Mouse (Mus musculus) kidney, embryonic 16.5 days (tissue): ENCODE data around the gene Cldn3. TPM values are rescaled to one million over a fixed set of nuclear protein-coding genes. Genes with fewer than 3 reads are reported as not detected.
A peak's percentile ranks its signal among the peaks of the same experiment; 100 is the strongest.
"Not testable (repeated sequence)": the region's sequence is repeated elsewhere in the genome, so short reads cannot be mapped to it uniquely, and the experiment has no call there.

Source experiments
- ATAC-seq: fragments of 200-750 bp; cut with Nextera tagmentation; 2 replicates; pipeline ENCODE4 v1.8.0; 2017; ENCODE audit warnings: moderate TSS enrichment; ENCODE audit not compliant: low FRiP score, low TSS enrichment
- H3K27ac ChIP-seq: fragments of 300-500 bp; sonication (generic); 2 replicates; pipeline ENCODE4 v1.5.1; 2014; ENCODE audit warnings: low read length
- H3K27me3 ChIP-seq: fragments of 300-500 bp; sonication (generic); 2 replicates; pipeline ENCODE4 v1.6.1; 2014; ENCODE audit warnings: low read length, control low read depth, mixed read lengths; ENCODE audit not compliant: insufficient read depth
- H3K36me3 ChIP-seq: fragments of 300-500 bp; sonication (generic); 2 replicates; pipeline ENCODE4 v1.6.1; 2014; ENCODE audit warnings: low read length, control low read depth, mixed read lengths; ENCODE audit not compliant: insufficient read depth
- H3K4me1 ChIP-seq: fragments of 300-500 bp; sonication (generic); 2 replicates; pipeline ENCODE4 v1.6.1; 2014; ENCODE audit warnings: low read length, control low read depth, mixed read lengths; ENCODE audit not compliant: insufficient read depth
- H3K4me2 ChIP-seq: fragments of 300-500 bp; sonication (generic); replicated peaks from 2 replicates; pipeline ENCODE4 v1.6.1; 2014; ENCODE audit warnings: low read depth, low read length
- H3K4me3 ChIP-seq: fragments of 300-500 bp; sonication (generic); 2 replicates; pipeline ENCODE4 v1.5.1; 2014; ENCODE audit warnings: mild to moderate bottlenecking, low read length
- H3K9ac ChIP-seq: fragments of 300-500 bp; sonication (generic); replicated peaks from 2 replicates; pipeline ENCODE4 v1.6.1; 2014; ENCODE audit warnings: low read length
- H3K9me3 ChIP-seq: fragments of 300-500 bp; sonication (generic); 2 replicates; pipeline ENCODE4 v1.6.1; 2016; ENCODE audit warnings: low read length, control low read depth
- WGBS: fragments of 180-500 bp; shearing (Covaris S2); extraction: QIAGEN DNeasy Blood & Tissue Kit; methylation state at CpG from one replicate; pipeline ENCODE4 v1.1.7; 2014; 5-methylcytosine and 5-hydroxymethylcytosine counted together
- polyA plus RNA-seq: library from polyadenylated mRNA; unstranded; fragments of >200 nt; fragmentation: Nextera tagmentation; extraction: Ambion mirVana; gene quantifications from 2 replicates; pipeline ENCODE4 v1.2.1, GENCODE M21; 2015

Gene Cldn3
- 67.7 and 69.2 TPM in 2 replicates for polyA plus RNA-seq

DNA sequence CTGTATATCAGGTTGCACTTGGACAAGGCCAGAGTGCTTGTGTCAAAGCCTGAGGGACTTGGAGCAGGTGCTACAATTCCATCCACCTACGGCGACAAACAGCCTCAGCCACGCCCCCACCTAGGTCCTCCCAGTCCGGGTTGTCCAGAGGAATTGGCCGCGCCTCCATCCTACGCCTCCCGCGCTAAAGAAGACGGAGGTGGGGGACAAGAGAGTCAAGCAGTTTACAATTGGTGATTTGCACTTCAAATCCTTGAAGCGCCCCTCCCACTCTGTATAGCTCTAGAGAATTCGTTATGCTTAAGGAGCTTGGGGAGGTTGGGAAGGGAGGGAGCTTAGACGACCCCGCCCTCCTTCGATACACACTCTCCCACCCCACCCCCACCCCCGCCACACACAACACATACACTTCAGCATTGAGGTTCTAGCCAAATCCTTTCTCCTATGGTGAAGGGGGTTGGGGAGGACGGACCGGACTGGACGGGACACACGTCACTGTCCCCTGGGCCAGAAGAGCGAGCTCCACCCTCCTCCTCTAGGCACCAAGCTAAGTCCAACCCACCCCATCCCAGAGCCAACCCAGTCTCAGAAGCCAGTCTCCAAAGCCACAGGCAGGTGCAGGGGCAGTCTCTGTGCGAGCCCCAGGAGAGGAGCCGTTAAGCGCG lies at the start of gene Cldn3:
Gene Cldn3, plus strand, starts transcription at position 582 of the 665 bp plus-strand sequence.
- H3K4me1 ChIP-seq: peaks cover 19% of the 10 kb centered on the region
- H3K9ac ChIP-seq: peak within 1 kb of the TSS; percentile 59
- no peaks in the 10 kb centered on the region for H3K9me3 ChIP-seq
- H3K4me3 ChIP-seq: peak within 1 kb of the TSS; percentile 47
- peak; percentile 92 for ATAC-seq
- no peaks in the 10 kb centered on the region for H3K36me3 ChIP-seq
- H3K4me2 ChIP-seq: peak within 1 kb of the TSS; percentile 54
- H3K27me3 ChIP-seq: peaks cover 48% of the 10 kb centered on the region
- peak within 1 kb of the TSS; percentile 85 for H3K27ac ChIP-seq
- WGBS: 1% methylated on average over 25 of the region's 25 CpGs

GRCm38 (mm10) chr5:134936626-134937185 lies 49.3 kb upstream of the Cldn3 start:
- H3K4me3 ChIP-seq: no peak overlapping the region
- 0 out of 2 replicates have a peak, but pooled peaks cover 6% of the 10 kb centered on the region for H3K4me1 ChIP-seq
- H3K9me3 ChIP-seq: no peaks in the 10 kb centered on the region
- H3K36me3 ChIP-seq: peaks cover 3% of the 10 kb centered on the region; the same call in 1 of the 2 replicates
- no peak overlapping the region for H3K9ac ChIP-seq
- no peak overlapping the region for H3K27ac ChIP-seq
- ATAC-seq: no peak
- WGBS: 96% methylated on average over 6 of the region's 6 CpGs
- no peaks in the 10 kb centered on the region for H3K27me3 ChIP-seq
- no peak overlapping the region for H3K4me2 ChIP-seq

- WGBS: 57% methylated on average over 3 of the region's 3 CpGs
- no peak for ATAC-seq
- H3K27ac ChIP-seq: no peak overlapping the region
Measured at GRCm38 (mm10) chr5:134939069-134939468, 46.9 kb upstream of the Cldn3 start.

DNA sequence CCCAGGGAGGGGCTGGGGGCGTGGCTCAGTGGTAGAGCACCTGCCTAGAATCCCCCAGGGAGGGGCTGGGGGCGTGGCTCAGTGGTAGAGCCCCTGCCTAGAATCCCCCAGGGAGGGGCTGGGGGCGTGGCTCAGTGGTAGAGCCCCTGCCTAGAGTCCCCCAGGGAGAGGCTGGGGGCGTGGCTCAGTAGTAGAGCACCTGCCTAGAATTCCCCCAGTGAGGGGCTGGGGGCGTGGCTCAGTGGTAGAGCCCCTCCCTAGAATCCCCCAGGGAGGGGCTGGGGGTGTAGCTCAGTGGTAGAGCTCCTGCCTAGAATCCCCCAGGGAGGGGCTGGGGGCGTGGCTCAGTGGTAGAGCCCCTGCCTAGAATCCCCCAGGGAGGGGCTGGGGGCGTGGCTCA lies 46.5 kb upstream of the Cldn3 start:
- H3K9me3 ChIP-seq, H3K27ac ChIP-seq, H3K4me3 ChIP-seq, H3K4me1 ChIP-seq, H3K4me2 ChIP-seq, H3K27me3 ChIP-seq, H3K36me3 ChIP-seq, H3K9ac ChIP-seq, ATAC-seq: not testable (repeated sequence)
- WGBS: 87% methylated on average over 2 of the region's 7 CpGs

More at GRCm38 (mm10) chr5:134939069-134939468, 46.9 kb upstream of the Cldn3 start:
- H3K4me2 ChIP-seq: no peak overlapping the region
- H3K4me1 ChIP-seq: peaks cover 3% of the 10 kb centered on the region; the same call in 1 of the 2 replicates
- peaks cover 3% of the 10 kb centered on the region; the same call in 1 of the 2 replicates for H3K36me3 ChIP-seq
- H3K9ac ChIP-seq: no peak overlapping the region
- H3K27me3 ChIP-seq: no peaks in the 10 kb centered on the region
- no peaks in the 10 kb centered on the region for H3K9me3 ChIP-seq
- no peak overlapping the region for H3K4me3 ChIP-seq

GRCm38 (mm10) chr5:134941472-134942209 lies 44.4 kb upstream of the Cldn3 start:
- H3K27me3 ChIP-seq: peaks cover 14% of the 10 kb centered on the region
- no peak overlapping the region for H3K9ac ChIP-seq
- WGBS: 63% methylated on average over 14 of the region's 14 CpGs
- peak overlapping the region; percentile 77 for H3K27ac ChIP-seq
- H3K36me3 ChIP-seq: no peaks in the 10 kb centered on the region
- H3K4me3 ChIP-seq: no peak overlapping the region
- no peak overlapping the region for H3K4me2 ChIP-seq
- ATAC-seq: peak; percentile 66; the same call in 1 of the 2 replicates
- H3K4me1 ChIP-seq: peaks cover 6% of the 10 kb centered on the region; the same call in 1 of the 2 replicates
- no peaks in the 10 kb centered on the region for H3K9me3 ChIP-seq

GRCm38 (mm10) chr5:134942740-134943139 lies 43.3 kb upstream of the Cldn3 start:
- peaks cover 15% of the 10 kb centered on the region for H3K4me1 ChIP-seq
- no peak overlapping the region for H3K4me3 ChIP-seq
- no peak overlapping the region for H3K9ac ChIP-seq
- H3K36me3 ChIP-seq: no peaks in the 10 kb centered on the region
- no peaks in the 10 kb centered on the region for H3K9me3 ChIP-seq
- 66% methylated on average over 2 of the region's 2 CpGs for WGBS
- H3K4me2 ChIP-seq: no peak overlapping the region
- peaks cover 19% of the 10 kb centered on the region for H3K27me3 ChIP-seq
- no peak for ATAC-seq
- H3K27ac ChIP-seq: peak overlapping the region; percentile 77

- WGBS: 76% methylated on average over 5 of the region's 5 CpGs
- ATAC-seq: no peak
- Histone ChIP-seq H3K27ac (no peak overlapping the region), H3K9ac (no peak overlapping the region), H3K4me3 (0 out of 2 replicates have a peak overlapping the region, but pooled peaks have one; percentile 49), H3K27me3 (peaks cover 19% of the 10 kb centered on the region), H3K9me3 (no peaks in the 10 kb centered on the region), H3K4me1 (peaks cover 16% of the 10 kb centered on the region), H3K36me3 (no peaks in the 10 kb centered on the region), H3K4me2 (peak overlapping the region; percentile 29)
Measured at GRCm38 (mm10) chr5:134944179-134944578, 41.8 kb upstream of the Cldn3 start.

DNA sequence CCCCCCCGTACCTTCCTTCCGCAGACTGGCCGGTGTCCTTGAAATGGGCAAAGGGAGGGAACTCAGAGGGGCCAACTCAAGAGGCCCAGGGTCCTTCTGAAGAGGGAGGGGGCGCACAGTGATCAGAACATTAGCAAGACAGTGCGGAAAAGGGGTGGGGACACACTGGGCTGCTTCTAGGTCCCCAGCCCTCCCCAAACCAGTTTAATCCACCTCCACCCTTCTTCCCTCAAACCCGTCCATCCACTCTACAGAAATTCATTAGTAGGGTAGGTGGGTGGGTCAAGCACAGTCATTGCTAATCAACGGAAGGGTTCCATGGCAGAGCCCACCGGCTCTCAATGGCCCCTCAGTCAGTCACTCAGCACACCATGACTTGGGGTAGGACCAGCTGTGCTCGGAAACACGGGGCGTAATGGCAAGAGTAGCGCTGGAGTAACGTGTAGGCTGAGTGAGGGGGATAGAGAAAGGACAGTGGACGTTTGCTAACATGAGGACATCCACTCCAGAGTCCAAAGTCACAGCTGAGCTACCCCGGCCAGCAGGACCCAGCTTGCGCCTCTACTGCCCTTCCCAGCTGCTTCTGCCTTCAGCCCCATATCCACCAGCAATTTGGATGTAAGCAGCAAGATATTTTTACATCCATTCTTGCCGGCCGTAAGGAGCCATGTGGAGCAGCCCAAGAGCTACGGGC lies 40.6 kb upstream of the Cldn3 start:
- Histone ChIP-seq H3K27me3 (peaks cover 19% of the 10 kb centered on the region), H3K27ac (peak overlapping the region; percentile 86), H3K4me1 (peaks cover 16% of the 10 kb centered on the region), H3K9me3 (no peaks in the 10 kb centered on the region), H3K4me3 (peak overlapping the region; percentile 49), H3K9ac (peak overlapping the region; percentile 71), H3K4me2 (peak overlapping the region; percentile 44), H3K36me3 (no peaks in the 10 kb centered on the region)
- no peak for ATAC-seq
- WGBS: 41% methylated on average over 16 of the region's 19 CpGs

DNA sequence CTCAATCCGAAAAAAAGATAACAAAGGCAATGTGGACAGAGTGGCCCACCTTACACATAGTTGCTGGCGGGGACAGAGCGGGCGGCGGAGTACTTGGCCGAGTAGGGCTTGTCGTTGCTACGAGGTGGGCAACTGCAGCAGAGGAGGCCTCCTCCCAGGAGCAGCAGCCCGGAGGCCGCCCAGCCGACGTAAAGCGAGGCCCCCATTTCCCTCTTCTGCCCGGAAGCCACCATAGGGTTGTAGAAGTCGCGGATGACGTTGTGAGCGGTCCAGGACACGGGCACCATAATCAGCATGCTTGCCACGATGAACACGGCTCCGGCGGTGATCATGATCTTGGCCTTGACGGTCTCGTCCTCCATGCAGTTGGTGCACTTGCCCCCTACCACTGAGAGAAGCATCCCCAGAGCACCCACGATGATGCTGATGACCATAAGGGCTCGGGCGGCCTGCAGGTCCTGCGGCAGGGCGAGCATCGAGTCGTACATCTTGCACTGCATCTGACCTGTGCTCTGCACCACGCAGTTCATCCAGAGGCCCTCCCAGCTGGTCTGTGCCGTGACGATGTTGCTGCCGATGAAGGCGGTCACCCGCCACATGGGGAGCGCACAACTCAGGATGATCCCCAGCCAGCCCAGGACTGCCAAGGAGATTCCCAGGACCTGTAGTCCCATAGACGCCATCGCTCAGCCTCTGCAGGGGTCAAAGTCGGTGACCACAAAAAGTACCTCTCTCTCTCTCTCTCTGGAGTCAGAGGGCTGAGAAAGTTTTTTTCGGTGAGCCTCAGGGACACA lies 39.8 kb upstream of the Cldn3 start:
- peak; percentile 36 for ATAC-seq
- H3K9me3 ChIP-seq: no peaks in the 10 kb centered on the region
- H3K27me3 ChIP-seq: peaks cover 19% of the 10 kb centered on the region
- H3K4me2 ChIP-seq: peak overlapping the region; percentile 44
- peak overlapping the region; percentile 71 for H3K9ac ChIP-seq
- no peaks in the 10 kb centered on the region for H3K36me3 ChIP-seq
- H3K4me3 ChIP-seq: peak overlapping the region; percentile 49
- H3K27ac ChIP-seq: peak overlapping the region; percentile 86
- 19% methylated on average over 43 of the region's 43 CpGs for WGBS
- H3K4me1 ChIP-seq: peaks cover 21% of the 10 kb centered on the region
